Mouse (Mus musculus): ENCODE data around the gene Map4k1. TPM values are rescaled to one million over a fixed set of nuclear protein-coding genes. Genes with fewer than 3 reads are reported as not detected.

Gene Map4k1
- polyA plus RNA-seq, 1 experiment from 2014 or later = 10.0 TPM

DNA sequence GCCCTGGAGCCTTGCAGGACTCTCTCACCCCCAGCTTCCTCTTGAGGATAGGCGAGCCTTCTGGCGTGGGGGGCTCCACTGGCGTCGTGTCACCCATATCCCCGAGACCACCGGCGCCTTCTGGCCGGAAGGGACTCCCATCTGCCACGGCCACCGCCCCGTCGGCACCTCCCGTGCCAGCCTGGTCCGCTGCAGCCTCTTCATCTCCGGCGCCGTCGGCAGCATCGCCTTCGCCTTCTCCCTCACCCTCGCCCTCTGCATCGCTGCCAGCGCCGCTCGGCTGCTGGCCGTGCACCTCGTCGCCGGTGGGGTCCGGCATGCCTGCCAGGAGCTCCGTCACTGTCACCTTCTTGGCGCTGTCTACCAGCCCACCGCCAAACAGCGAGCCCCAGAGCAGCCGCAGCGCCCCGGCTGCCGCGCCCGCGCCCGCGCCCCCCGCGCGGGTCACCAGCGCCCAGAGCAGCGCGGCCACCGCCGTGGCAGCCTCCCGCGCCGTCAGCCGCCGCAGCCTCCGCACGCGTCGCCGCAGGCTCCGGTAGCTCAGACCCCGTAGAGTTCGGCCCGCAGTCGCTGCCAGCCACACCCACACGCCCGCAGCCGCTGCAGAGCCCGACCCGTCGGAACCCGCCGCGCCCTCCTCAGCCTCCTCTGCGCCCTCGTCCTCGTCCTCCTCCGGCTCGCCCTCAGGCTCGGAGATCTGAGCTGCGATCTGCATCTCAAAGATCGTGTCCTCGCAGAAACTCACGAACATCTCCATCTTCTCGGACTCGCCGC lies 37.8 kb downstream of the Map4k1 start:
- ATAC-seq (replicated peaks; ENCODE audit: low FRiP score, low TSS enrichment, low read depth) (0 out of 2 replicates have a peak, but pooled peaks have one; percentile 42), DNase-seq (ENCODE audit: low spot score) (peak; percentile 55)
- 3% methylated on average over 84 of the region's 88 CpGs for WGBS

DNA sequence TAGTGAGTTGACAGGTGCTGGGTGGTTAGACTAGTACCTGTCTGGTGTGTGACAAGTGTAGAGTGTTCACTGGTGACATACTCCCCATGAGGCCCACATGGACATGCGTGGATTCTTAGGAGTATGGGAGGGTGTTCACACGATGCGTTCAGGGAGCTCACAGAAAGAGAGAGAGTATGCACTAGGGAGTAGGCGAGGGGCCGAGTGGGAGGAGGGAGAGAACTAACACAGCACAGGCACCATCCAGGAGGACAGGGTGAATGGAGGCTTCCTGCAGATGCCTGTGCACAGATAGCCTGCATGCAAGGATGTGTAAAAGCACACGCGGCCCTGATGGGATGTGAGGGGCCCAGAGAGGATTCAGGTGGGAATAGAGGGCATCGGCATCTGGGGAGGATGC lies 40.6 kb downstream of the Map4k1 start:
- Histone ChIP-seq H3K9ac (ENCODE audit: low read length) (no peak overlapping the region), H3K4me1 (replicated peaks; ENCODE audit: control insufficient read depth, insufficient read depth, low read length) (peaks cover 4% of the 10 kb centered on the region; the same call in 1 of the 2 replicates), H3K27ac (ENCODE audit: low read depth) (no peak overlapping the region), H3K4me3 (ENCODE audit: low read depth, low read length) (no peak overlapping the region), H3K27me3 (replicated peaks; ENCODE audit: control insufficient read depth, insufficient read depth, low read length) (peaks cover 36% of the 10 kb centered on the region), H3K9me3 (ENCODE audit: control insufficient read depth, low read length) (no peaks in the 10 kb centered on the region), H3K4me2 (ENCODE audit: low read length) (no peak overlapping the region), H3K36me3 (ENCODE audit: control insufficient read depth, insufficient read depth, low read length) (no peaks in the 10 kb centered on the region)
- ATAC-seq (replicated peaks; ENCODE audit: low FRiP score, low TSS enrichment, low read depth) = no peak
- DNase-seq (ENCODE audit: low spot score) = no peak
- 85% methylated on average over 8 of the region's 8 CpGs for WGBS

More for the DNA sequence above, 37.8 kb downstream of the Map4k1 start:
- peaks cover 4% of the 10 kb centered on the region; the same call in 1 of the 2 replicates for H3K4me1 ChIP-seq (replicated peaks; ENCODE audit: control insufficient read depth, insufficient read depth, low read length)
- H3K9me3 ChIP-seq (ENCODE audit: control insufficient read depth, low read length) = peaks cover 6% of the 10 kb centered on the region; the same call in 1 of the 2 replicates
- no peak overlapping the region for H3K27ac ChIP-seq (ENCODE audit: low read depth)
- H3K9ac ChIP-seq (ENCODE audit: low read length) = peak overlapping the region; percentile 35; the same call in 1 of the 2 replicates
- H3K36me3 ChIP-seq (ENCODE audit: control insufficient read depth, insufficient read depth, low read length) = no peaks in the 10 kb centered on the region
- peaks cover 37% of the 10 kb centered on the region for H3K27me3 ChIP-seq (replicated peaks; ENCODE audit: control insufficient read depth, insufficient read depth, low read length)
- peak overlapping the region; percentile 40 for H3K4me3 ChIP-seq (ENCODE audit: low read depth, low read length)
- H3K4me2 ChIP-seq (ENCODE audit: low read length) = peak overlapping the region; percentile 62

DNA sequence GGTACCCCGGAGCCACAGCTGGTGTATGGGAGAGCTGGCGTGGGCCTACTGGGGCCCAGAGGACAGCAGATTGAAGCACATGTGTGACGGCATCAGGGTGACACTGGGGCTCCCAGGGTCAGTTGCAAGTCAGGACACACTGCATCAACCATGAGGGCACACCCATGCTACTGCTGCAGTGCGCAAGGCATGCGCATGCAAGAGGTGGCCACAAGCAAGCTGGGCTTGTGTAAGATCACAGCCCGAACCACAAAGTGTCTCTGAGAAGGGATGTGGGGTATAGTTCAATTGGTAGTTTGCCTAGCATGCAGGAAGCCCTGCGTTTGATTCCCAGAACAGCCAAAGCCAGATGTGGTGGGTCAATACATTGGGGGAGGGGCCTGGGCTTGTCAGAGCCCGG lies 41.7 kb downstream of the Map4k1 start:
- Histone ChIP-seq H3K4me1 (replicated peaks; ENCODE audit: control insufficient read depth, insufficient read depth, low read length) (peaks cover 4% of the 10 kb centered on the region; the same call in 1 of the 2 replicates), H3K4me2 (ENCODE audit: low read length) (no peak overlapping the region), H3K4me3 (ENCODE audit: low read depth, low read length) (no peak overlapping the region), H3K36me3 (ENCODE audit: control insufficient read depth, insufficient read depth, low read length) (no peaks in the 10 kb centered on the region), H3K27ac (ENCODE audit: low read depth) (no peak overlapping the region), H3K27me3 (replicated peaks; ENCODE audit: control insufficient read depth, insufficient read depth, low read length) (peaks cover 25% of the 10 kb centered on the region), H3K9ac (ENCODE audit: low read length) (no peak overlapping the region), H3K9me3 (ENCODE audit: control insufficient read depth, low read length) (no peaks in the 10 kb centered on the region)
- no peak for ATAC-seq (replicated peaks; ENCODE audit: low FRiP score, low TSS enrichment, low read depth)
- 83% methylated on average over 8 of the region's 8 CpGs for WGBS
- DNase-seq (ENCODE audit: low spot score) = no peak

DNA sequence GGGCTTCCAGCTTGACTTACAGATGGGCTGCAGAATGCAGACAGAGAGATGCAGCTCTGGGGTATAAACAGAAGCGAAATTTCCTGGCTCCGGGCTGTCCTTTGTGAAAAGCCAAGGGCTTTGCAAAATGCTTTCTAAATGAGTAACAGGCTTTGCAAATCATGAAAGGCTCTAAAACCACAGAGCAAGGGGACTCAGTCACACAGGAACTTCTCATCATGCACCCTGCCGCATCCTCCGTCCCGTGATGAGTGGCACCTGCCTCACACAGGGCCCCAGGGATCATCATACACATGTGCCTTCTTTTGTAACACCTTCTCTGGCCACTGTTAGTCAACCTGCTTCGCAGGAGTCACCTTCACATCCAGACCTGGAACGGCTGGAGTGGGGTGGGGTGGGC lies 43.7 kb downstream of the Map4k1 start:
- H3K27ac ChIP-seq (ENCODE audit: low read depth) = no peak overlapping the region
- no peak overlapping the region for H3K4me3 ChIP-seq (ENCODE audit: low read depth, low read length)
- H3K9ac ChIP-seq (ENCODE audit: low read length) = no peak overlapping the region
- no peaks in the 10 kb centered on the region for H3K4me1 ChIP-seq (replicated peaks; ENCODE audit: control insufficient read depth, insufficient read depth, low read length)
- peaks cover 5% of the 10 kb centered on the region for H3K27me3 ChIP-seq (replicated peaks; ENCODE audit: control insufficient read depth, insufficient read depth, low read length)
- ATAC-seq (replicated peaks; ENCODE audit: low FRiP score, low TSS enrichment, low read depth) (no peak), DNase-seq (ENCODE audit: low spot score) (no peak)
- no peaks in the 10 kb centered on the region for H3K9me3 ChIP-seq (ENCODE audit: control insufficient read depth, low read length)
- WGBS = 70% methylated on average over 7 of the region's 7 CpGs
- no peak overlapping the region for H3K4me2 ChIP-seq (ENCODE audit: low read length)
- H3K36me3 ChIP-seq (ENCODE audit: control insufficient read depth, insufficient read depth, low read length) = no peaks in the 10 kb centered on the region

DNA sequence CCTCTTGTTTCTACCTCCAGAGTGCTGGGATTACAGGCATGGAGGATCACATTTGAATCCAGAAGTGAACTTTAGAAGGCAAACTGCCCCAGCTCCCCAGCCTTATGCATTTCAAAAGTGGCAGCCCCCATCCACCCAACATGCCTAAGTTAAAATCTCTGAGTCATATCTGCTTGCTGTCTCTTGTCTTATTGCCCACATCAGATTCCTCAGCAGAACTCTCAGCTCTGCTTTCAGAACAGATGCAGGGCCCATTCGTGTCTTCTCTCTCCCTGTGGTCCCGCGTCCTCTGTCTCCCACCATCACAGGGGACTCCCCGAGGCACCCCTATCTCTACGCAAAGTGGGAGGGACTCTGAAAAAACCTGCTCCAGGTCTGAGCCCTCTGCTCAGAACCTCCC lies 44.3 kb downstream of the Map4k1 start:
- no peak overlapping the region for H3K4me2 ChIP-seq (ENCODE audit: low read length)
- WGBS = 90% methylated on average over 5 of the region's 5 CpGs
- DNase-seq (ENCODE audit: low spot score) (no peak), ATAC-seq (replicated peaks; ENCODE audit: low FRiP score, low TSS enrichment, low read depth) (no peak)
- no peaks in the 10 kb centered on the region for H3K4me1 ChIP-seq (replicated peaks; ENCODE audit: control insufficient read depth, insufficient read depth, low read length)
- no peak overlapping the region for H3K9ac ChIP-seq (ENCODE audit: low read length)
- H3K27me3 ChIP-seq (replicated peaks; ENCODE audit: control insufficient read depth, insufficient read depth, low read length) = no peaks in the 10 kb centered on the region
- no peaks in the 10 kb centered on the region for H3K9me3 ChIP-seq (ENCODE audit: control insufficient read depth, low read length)
- no peaks in the 10 kb centered on the region for H3K36me3 ChIP-seq (ENCODE audit: control insufficient read depth, insufficient read depth, low read length)
- H3K27ac ChIP-seq (ENCODE audit: low read depth) = no peak overlapping the region
- no peak overlapping the region for H3K4me3 ChIP-seq (ENCODE audit: low read depth, low read length)

DNA sequence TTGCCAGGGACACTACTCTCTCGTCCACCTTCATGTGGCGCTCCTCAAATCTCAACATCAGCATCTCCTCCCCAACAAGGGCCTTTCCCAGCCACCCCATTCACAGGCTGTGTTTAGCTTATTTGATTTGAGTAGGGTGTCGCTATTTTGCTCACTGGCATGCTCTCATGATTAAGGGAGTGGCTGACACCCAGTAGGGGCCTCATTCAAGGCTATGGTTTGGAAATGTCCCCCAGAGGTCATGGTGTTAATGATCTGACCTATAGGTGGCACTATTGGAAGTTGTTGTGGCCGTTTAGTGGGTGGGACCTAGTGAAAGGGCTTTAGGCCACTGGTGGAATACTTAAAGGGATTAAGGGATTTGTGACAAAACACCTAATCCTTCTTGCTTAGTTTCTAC lies 45.0 kb downstream of the Map4k1 start:
- Histone ChIP-seq H3K9me3 (ENCODE audit: control insufficient read depth, low read length) (no peaks in the 10 kb centered on the region), H3K36me3 (ENCODE audit: control insufficient read depth, insufficient read depth, low read length) (no peaks in the 10 kb centered on the region), H3K27ac (ENCODE audit: low read depth) (no peak overlapping the region), H3K27me3 (replicated peaks; ENCODE audit: control insufficient read depth, insufficient read depth, low read length) (no peaks in the 10 kb centered on the region), H3K9ac (ENCODE audit: low read length) (no peak overlapping the region), H3K4me3 (ENCODE audit: low read depth, low read length) (no peak overlapping the region), H3K4me2 (ENCODE audit: low read length) (no peak overlapping the region), H3K4me1 (replicated peaks; ENCODE audit: control insufficient read depth, insufficient read depth, low read length) (no peaks in the 10 kb centered on the region)
- DNase-seq (ENCODE audit: low spot score) (no peak), ATAC-seq (replicated peaks; ENCODE audit: low FRiP score, low TSS enrichment, low read depth) (no peak)
- WGBS = 81% methylated on average over 4 of the region's 4 CpGs

DNA sequence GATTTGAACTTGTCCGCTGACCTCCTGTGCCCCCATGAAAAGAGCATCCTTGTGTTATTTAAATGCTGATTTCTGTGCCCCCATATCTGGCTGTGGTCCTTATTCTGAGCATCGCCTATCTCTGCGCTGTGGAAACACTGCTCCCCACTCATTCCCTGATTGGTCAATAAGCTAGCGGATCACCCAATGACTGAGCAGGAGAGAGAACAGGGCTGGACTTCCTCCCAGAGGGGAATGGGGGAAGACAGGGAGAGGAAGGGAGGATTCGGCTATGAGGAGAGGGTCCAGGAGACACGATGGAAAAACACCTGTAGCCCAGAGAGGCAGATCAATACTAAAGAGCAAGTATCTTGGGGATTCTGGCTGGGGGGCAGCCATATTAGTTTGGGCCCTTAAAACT lies 46.9 kb downstream of the Map4k1 start:
- no peak for ATAC-seq (replicated peaks; ENCODE audit: low FRiP score, low TSS enrichment, low read depth)
- DNase-seq (ENCODE audit: low spot score) = no peak
- Histone ChIP-seq H3K9ac (ENCODE audit: low read length) (no peak overlapping the region), H3K27me3 (replicated peaks; ENCODE audit: control insufficient read depth, insufficient read depth, low read length) (no peaks in the 10 kb centered on the region), H3K4me2 (ENCODE audit: low read length) (no peak overlapping the region), H3K36me3 (ENCODE audit: control insufficient read depth, insufficient read depth, low read length) (no peaks in the 10 kb centered on the region), H3K9me3 (ENCODE audit: control insufficient read depth, low read length) (no peaks in the 10 kb centered on the region), H3K4me1 (replicated peaks; ENCODE audit: control insufficient read depth, insufficient read depth, low read length) (no peaks in the 10 kb centered on the region), H3K27ac (ENCODE audit: low read depth) (no peak overlapping the region), H3K4me3 (ENCODE audit: low read depth, low read length) (no peak overlapping the region)
- 82% methylated on average over 6 of the region's 6 CpGs for WGBS

DNA sequence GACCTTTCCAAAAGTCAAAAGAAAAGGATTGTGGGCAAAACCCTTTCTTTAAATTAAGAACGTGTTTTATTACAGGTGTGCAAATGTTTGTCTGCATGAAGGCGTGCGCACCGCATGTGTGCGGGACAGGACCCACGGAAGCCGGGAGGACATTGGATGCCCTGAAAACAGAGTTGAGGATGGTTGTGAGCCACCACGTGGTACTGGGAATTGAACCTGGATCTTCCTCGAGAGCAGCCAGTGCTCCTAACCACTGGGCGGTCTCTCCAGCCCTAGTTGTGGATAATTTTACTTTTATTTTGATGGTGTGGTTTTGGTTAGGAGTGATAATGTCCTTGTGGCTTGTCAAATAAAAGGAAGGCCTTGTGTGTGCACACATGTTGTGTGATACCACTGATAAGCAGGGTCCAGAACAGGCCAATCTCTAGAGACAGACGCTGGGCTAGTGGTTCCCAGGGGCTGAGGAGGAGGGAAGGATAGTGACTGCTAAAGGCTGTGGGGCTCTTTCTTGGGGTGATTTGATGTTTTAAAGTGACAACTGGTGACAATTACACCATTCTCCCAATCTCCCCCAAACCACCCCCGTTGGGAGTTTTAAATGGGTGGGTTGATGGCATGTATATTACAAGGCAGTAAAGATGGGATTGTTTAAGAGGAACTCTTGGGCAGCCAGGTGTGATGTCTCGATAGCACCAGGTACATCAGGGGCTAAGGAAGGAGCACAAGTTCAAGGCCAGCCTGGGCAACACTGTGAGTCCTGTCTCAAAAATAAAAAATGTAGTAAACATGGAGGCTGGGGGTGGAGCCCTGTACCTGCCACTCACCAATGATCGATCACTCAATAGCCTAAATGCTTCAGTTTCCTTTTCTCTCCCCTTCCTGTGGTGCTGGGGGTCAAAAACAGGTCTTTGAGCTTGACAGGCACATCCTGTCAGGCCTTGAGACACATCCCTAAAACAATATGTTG lies 48.1 kb downstream of the Map4k1 start:
- no peak overlapping the region for H3K27ac ChIP-seq (ENCODE audit: low read depth)
- no peaks in the 10 kb centered on the region for H3K36me3 ChIP-seq (ENCODE audit: control insufficient read depth, insufficient read depth, low read length)
- no peak overlapping the region for H3K4me2 ChIP-seq (ENCODE audit: low read length)
- no peak overlapping the region for H3K4me3 ChIP-seq (ENCODE audit: low read depth, low read length)
- no peaks in the 10 kb centered on the region for H3K4me1 ChIP-seq (replicated peaks; ENCODE audit: control insufficient read depth, insufficient read depth, low read length)
- WGBS = 87% methylated on average over 14 of the region's 14 CpGs
- ATAC-seq (replicated peaks; ENCODE audit: low FRiP score, low TSS enrichment, low read depth) (no peak), DNase-seq (ENCODE audit: low spot score) (no peak)
- no peaks in the 10 kb centered on the region for H3K9me3 ChIP-seq (ENCODE audit: control insufficient read depth, low read length)
- H3K27me3 ChIP-seq (replicated peaks; ENCODE audit: control insufficient read depth, insufficient read depth, low read length) = no peaks in the 10 kb centered on the region
- no peak overlapping the region for H3K9ac ChIP-seq (ENCODE audit: low read length)
